Mouse (Mus musculus): ENCODE data around the gene Eef1b2. TPM values are rescaled to one million over a fixed set of nuclear protein-coding genes. Genes with fewer than 3 reads are reported as not detected.

Gene Eef1b2
- total RNA-seq, 2 experiments from 2014 or later, result 349 to 361 TPM

Small RNA genes lying within 50 kb of the gene (microRNA-seq; reads per million reads assigned to microRNA genes)
- gene Gm24557, result 0 reads per million in 2 experiments
- gene Gm27512, result 0 reads per million in 2 experiments

Other genes with a start within 250 kb of the Eef1b2 start
- gene Ino80d, start 62.2 kb upstream of the Eef1b2 start, total RNA-seq (2021), result 10 to 100 TPM; 28.6 to 28.7 TPM
- gene Ndufs1, start within 50 bp of the Eef1b2 start, total RNA-seq (2021), result 100 to 1,000 TPM; 150 to 159 TPM
- under 1 TPM; 0.53 to 0.73 TPM for gene Gpr1, start 37.7 kb downstream of the Eef1b2 start, total RNA-seq (2021)
- gene Zdbf2, start 96.4 kb downstream of the Eef1b2 start, total RNA-seq (2021), result 10 to 100 TPM; 12.9 to 23.3 TPM

Measured in left cerebral cortex, adult 18-20 months (tissue).